Mouse (Mus musculus): ENCODE data around the gene Jmjd8. TPM values are rescaled to one million over a fixed set of nuclear protein-coding genes. Genes with fewer than 3 reads are reported as not detected.
A peak's percentile ranks its signal among the peaks of the same experiment; 100 is the strongest.

Gene Jmjd8
- polyA plus RNA-seq, 1 experiment from 2014 or later: 29.7 TPM

- H3K9ac ChIP-seq (ENCODE audit: low read length): peak overlapping the region; percentile 43
- no peak for DNase-seq (ENCODE audit: low spot score)
- peaks cover 4% of the 10 kb centered on the region; the same call in 1 of the 2 replicates for H3K36me3 ChIP-seq (ENCODE audit: control insufficient read depth, insufficient read depth, low read length)
- H3K4me1 ChIP-seq (replicated peaks; ENCODE audit: control insufficient read depth, insufficient read depth): peaks cover 5% of the 10 kb centered on the region; the same call in 1 of the 2 replicates
- H3K27me3 ChIP-seq (ENCODE audit: control insufficient read depth, insufficient read depth, low read length): no peaks in the 10 kb centered on the region
- TF ChIP-seq CTCF (IDR thresholded peaks at IDR 0.05; ENCODE audit: low read depth) (no peak), EP300 (optimal IDR thresholded peaks at IDR 0.05) (no peak)
- no peaks in the 10 kb centered on the region for H3K9me3 ChIP-seq (ENCODE audit: control insufficient read depth, low read length)
- peak overlapping the region; percentile 90 for H3K4me2 ChIP-seq (replicated peaks; ENCODE audit: low read depth)
- no peak for ATAC-seq (ENCODE audit: low FRiP score, low TSS enrichment)
- 7% methylated on average over 14 of the region's 14 CpGs for WGBS
- peak overlapping the region; percentile 89 for H3K27ac ChIP-seq (replicated peaks)
- H3K4me3 ChIP-seq (ENCODE audit: low read depth, low read length): peak overlapping the region; percentile 64
Measured at GRCm38 (mm10) chr17:25874148-25874720, 45.6 kb downstream of the Jmjd8 start.

DNA sequence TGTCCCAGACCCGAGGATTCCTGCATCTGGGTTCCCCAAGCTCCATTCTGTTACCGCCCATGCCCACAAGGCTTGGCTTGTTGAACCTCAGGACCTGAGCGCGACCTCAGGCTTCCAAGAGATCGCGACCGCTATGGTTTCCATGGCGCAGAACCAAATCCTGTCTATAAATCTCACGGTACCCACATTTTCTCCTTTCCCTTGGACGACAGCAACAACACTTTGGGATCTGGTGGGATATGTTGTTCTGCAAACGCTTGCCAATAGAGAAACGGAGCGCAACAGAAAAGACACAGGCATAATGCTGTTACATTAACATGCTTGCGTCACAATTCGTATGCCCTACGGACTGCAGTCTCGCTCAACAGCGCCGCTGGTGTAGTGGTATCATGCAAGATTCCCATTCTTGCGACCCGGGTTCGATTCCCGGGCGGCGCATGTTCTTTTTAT lies 46.1 kb downstream of the Jmjd8 start, which contains the start of gene Mettl26:
TSS of gene Mettl26 (plus strand) at position 354 of the 450 bp plus-strand sequence.
- Histone ChIP-seq H3K36me3 (ENCODE audit: control insufficient read depth, insufficient read depth, low read length) (peaks cover 4% of the 10 kb centered on the region; the same call in 1 of the 2 replicates), H3K4me3 (ENCODE audit: low read depth, low read length) (peak within 1 kb of the TSS; percentile 64), H3K4me2 (replicated peaks; ENCODE audit: low read depth) (peak within 1 kb of the TSS; percentile 90), H3K27ac (replicated peaks) (peak within 1 kb of the TSS; percentile 89), H3K27me3 (ENCODE audit: control insufficient read depth, insufficient read depth, low read length) (no peaks in the 10 kb centered on the region), H3K4me1 (replicated peaks; ENCODE audit: control insufficient read depth, insufficient read depth) (peaks cover 5% of the 10 kb centered on the region; the same call in 1 of the 2 replicates), H3K9me3 (ENCODE audit: control insufficient read depth, low read length) (no peaks in the 10 kb centered on the region), H3K9ac (ENCODE audit: low read length) (peak within 1 kb of the TSS; percentile 68)
- 1% methylated on average over 25 of the region's 25 CpGs for WGBS
- TF ChIP-seq CTCF (IDR thresholded peaks at IDR 0.05; ENCODE audit: low read depth) (peak; percentile 50; the same call in 1 of the 2 replicates), EP300 (optimal IDR thresholded peaks at IDR 0.05) (no peak)
- ATAC-seq (ENCODE audit: low FRiP score, low TSS enrichment): peak; percentile 59; the same call in 1 of the 2 replicates
- peak; percentile 91 for DNase-seq (ENCODE audit: low spot score)

- ATAC-seq (ENCODE audit: low FRiP score, low TSS enrichment): peak; percentile 87
- under 1% methylated on average over 59 of the region's 59 CpGs for WGBS
- TF ChIP-seq EP300 (optimal IDR thresholded peaks at IDR 0.05) (peak; percentile 37), CTCF (IDR thresholded peaks at IDR 0.05; ENCODE audit: low read depth) (peak; percentile 48)
Measured at GRCm38 (mm10) chr17:25875171-25876136, 46.8 kb downstream of the Jmjd8 start.

DNA sequence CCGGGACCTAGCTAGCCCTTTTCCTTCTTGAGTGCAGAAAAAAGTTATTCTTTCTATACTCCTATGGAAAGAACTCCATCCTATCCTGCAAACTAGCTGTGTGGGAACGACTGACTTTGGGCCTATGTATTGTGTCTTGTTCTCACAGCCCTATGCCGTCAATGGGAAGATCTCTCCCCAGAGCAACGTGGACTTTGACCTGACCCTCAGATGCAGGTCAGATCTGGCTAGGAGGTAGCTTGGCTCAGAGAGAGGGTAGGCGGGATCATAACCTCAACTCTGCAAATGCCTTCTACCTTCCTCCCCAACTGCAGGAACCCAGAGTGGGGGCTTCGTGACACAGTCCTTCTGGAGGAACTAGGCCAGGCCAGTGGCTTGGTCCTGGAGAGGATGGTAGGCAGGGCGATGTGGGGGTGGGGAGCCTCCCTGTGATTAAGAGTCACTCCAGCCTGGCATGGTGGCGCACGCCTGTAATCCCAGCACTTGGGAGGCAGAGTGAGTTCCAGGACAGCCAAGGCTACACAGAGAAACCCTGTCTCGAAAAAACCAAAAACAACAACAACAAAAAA lies 47.8 kb downstream of the Jmjd8 start:
- H3K27ac ChIP-seq (replicated peaks): no peak overlapping the region
- TF ChIP-seq EP300 (optimal IDR thresholded peaks at IDR 0.05): no peak
- no peak for TF ChIP-seq CTCF (IDR thresholded peaks at IDR 0.05; ENCODE audit: low read depth)

More at GRCm38 (mm10) chr17:25875171-25876136, 46.8 kb downstream of the Jmjd8 start:
- peaks cover 4% of the 10 kb centered on the region; the same call in 1 of the 2 replicates for H3K36me3 ChIP-seq (ENCODE audit: control insufficient read depth, insufficient read depth, low read length)
- H3K4me1 ChIP-seq (replicated peaks; ENCODE audit: control insufficient read depth, insufficient read depth): peaks cover 5% of the 10 kb centered on the region; the same call in 1 of the 2 replicates
- H3K4me3 ChIP-seq (ENCODE audit: low read depth, low read length): peak overlapping the region; percentile 64
- peak overlapping the region; percentile 90 for H3K4me2 ChIP-seq (replicated peaks; ENCODE audit: low read depth)
- DNase-seq (ENCODE audit: low spot score): peak; percentile 92
- no peaks in the 10 kb centered on the region for H3K9me3 ChIP-seq (ENCODE audit: control insufficient read depth, low read length)
- H3K27ac ChIP-seq (replicated peaks): peak overlapping the region; percentile 89
- H3K9ac ChIP-seq (ENCODE audit: low read length): peak overlapping the region; percentile 68
- H3K27me3 ChIP-seq (ENCODE audit: control insufficient read depth, insufficient read depth, low read length): no peaks in the 10 kb centered on the region

DNA sequence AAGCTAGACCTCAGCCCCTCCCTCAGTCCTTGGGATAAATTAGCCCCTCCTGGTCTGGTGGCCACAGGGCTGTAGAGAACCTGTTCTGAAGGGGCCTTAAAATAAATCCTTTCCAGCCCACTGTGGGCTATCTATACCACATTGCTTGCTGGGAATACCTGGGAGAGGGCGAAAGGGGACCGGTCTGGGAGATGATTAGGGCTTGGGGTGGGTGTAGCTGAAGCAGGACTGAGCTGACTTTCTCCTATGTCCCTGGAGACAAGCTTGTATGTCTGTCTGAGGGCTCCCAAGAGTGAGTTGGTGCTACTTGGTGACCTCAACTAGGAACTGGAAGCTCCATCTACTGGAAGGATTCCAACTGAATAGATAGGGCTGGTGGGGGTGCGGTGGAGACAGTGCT lies 48.4 kb downstream of the Jmjd8 start:
- H3K9me3 ChIP-seq (ENCODE audit: control insufficient read depth, low read length): no peaks in the 10 kb centered on the region
- peaks cover 4% of the 10 kb centered on the region; the same call in 1 of the 2 replicates for H3K36me3 ChIP-seq (ENCODE audit: control insufficient read depth, insufficient read depth, low read length)
- no peak overlapping the region for H3K4me3 ChIP-seq (ENCODE audit: low read depth, low read length)
- TF ChIP-seq CTCF (IDR thresholded peaks at IDR 0.05; ENCODE audit: low read depth): no peak
- TF ChIP-seq EP300 (optimal IDR thresholded peaks at IDR 0.05): no peak
- no peak overlapping the region for H3K27ac ChIP-seq (replicated peaks)
- ATAC-seq (ENCODE audit: low FRiP score, low TSS enrichment) (no peak), DNase-seq (ENCODE audit: low spot score) (no peak)
- WGBS: 94% methylated on average over 3 of the region's 3 CpGs
- peaks cover 5% of the 10 kb centered on the region; the same call in 1 of the 2 replicates for H3K4me1 ChIP-seq (replicated peaks; ENCODE audit: control insufficient read depth, insufficient read depth)
- H3K27me3 ChIP-seq (ENCODE audit: control insufficient read depth, insufficient read depth, low read length): no peaks in the 10 kb centered on the region
- no peak overlapping the region for H3K4me2 ChIP-seq (replicated peaks; ENCODE audit: low read depth)
- no peak overlapping the region for H3K9ac ChIP-seq (ENCODE audit: low read length)

More for the DNA sequence above, 47.8 kb downstream of the Jmjd8 start:
- Histone ChIP-seq H3K27me3 (ENCODE audit: control insufficient read depth, insufficient read depth, low read length) (no peaks in the 10 kb centered on the region), H3K4me1 (replicated peaks; ENCODE audit: control insufficient read depth, insufficient read depth) (peaks cover 5% of the 10 kb centered on the region; the same call in 1 of the 2 replicates), H3K9ac (ENCODE audit: low read length) (peak overlapping the region; percentile 68), H3K36me3 (ENCODE audit: control insufficient read depth, insufficient read depth, low read length) (peaks cover 4% of the 10 kb centered on the region; the same call in 1 of the 2 replicates), H3K4me2 (replicated peaks; ENCODE audit: low read depth) (peak overlapping the region; percentile 90), H3K9me3 (ENCODE audit: control insufficient read depth, low read length) (no peaks in the 10 kb centered on the region), H3K4me3 (ENCODE audit: low read depth, low read length) (peak overlapping the region; percentile 64)
- 54% methylated on average over 10 of the region's 10 CpGs for WGBS
- DNase-seq (ENCODE audit: low spot score) (no peak), ATAC-seq (ENCODE audit: low FRiP score, low TSS enrichment) (no peak)

All from stomach, postnatal 0 days (tissue).